Mouse (Mus musculus) ES-E14 (cell line): ENCODE measurements around the gene Sorcs2.

Experiments used
- CHD2 ChIP-seq: IDR thresholded peaks from 2 replicates; pipeline ENCODE4 v1.6.1; 2014; ENCODE audit warnings: mild to moderate bottlenecking, low read depth, low read length, inconsistent platforms
- HCFC1 ChIP-seq: IDR thresholded peaks from 2 replicates; pipeline ENCODE4 v1.6.1; 2012; ENCODE audit warnings: low read length, inconsistent platforms, borderline replicate concordance; ENCODE audit not compliant: insufficient read depth
- MAFK ChIP-seq: IDR thresholded peaks from 2 replicates; pipeline ENCODE4 v1.6.1; 2014; ENCODE audit warnings: mild to moderate bottlenecking, low read depth, low read length, inconsistent platforms; ENCODE audit not compliant: insufficient read depth
- ZC3H11A ChIP-seq: IDR thresholded peaks from 2 replicates; pipeline ENCODE4 v1.6.1; 2012; ENCODE audit warnings: low read depth, mild to moderate bottlenecking, inconsistent platforms, low read length, borderline replicate concordance
- ZNF384 ChIP-seq: IDR thresholded peaks from 2 replicates; pipeline ENCODE4 v1.6.1; 2012; ENCODE audit warnings: low read depth, low read length, inconsistent platforms

DNA sequence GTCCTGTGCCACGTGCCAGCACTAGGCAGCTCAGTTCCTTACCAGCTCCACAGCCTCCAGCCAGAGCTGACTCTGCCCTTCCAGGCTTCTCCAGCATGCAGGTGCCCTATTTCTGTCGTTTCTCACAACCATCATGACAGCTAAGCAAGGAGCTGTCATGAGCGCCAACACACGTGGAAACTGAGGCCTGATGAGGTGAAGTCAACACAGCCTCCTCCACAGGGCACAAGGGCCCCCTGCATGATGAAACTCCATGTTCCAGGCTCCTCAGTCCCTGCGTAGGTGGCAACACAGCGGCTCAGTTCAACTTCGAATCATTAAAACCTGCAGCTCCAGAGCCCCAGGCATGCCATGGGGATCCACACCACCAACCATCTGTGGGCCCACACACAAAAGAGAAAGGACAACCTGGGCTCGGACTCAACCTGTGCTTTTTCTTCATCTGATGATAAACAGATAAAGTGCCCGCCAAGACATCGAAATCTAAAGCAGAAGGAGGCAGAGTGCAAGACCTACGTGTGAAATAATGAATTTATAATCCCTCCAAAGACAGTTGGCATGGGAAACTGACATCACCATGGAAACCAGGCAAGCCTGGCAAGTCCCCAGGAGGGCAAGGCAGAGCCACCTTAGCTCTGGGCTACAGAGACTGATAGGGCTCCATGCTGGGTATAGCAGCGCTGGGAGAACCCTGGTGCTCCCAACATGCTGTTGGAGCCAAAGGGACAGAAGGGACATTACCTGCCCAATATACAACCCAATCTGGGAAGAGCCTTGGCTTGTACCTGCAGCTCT lies 139.4 kb downstream of the Sorcs2 start:
- TF ChIP-seq ZC3H11A (no peak), HCFC1 (no peak), MAFK (no peak), CHD2 (no peak), ZNF384 (no peak)
